Mouse (Mus musculus) stomach, postnatal 0 days (tissue): ENCODE measurements around the gene Col6a2. TPM values are rescaled to one million over a fixed set of nuclear protein-coding genes. Genes with fewer than 3 reads are reported as not detected.

Experiments
- ATAC-seq: fragments of 200-750 bp; cut with Nextera tagmentation; 2 replicates; pipeline ENCODE4 v1.8.0; 2017; ENCODE audit not compliant: low FRiP score, low TSS enrichment
- DNase-seq: peaks from one replicate; pipeline ENCODE4 v3.0.0-alpha.2; 2016; ENCODE audit warnings: low spot score
- H3K27ac ChIP-seq: fragments of 300-500 bp; sonication (generic); replicated peaks from 2 replicates; pipeline ENCODE4 v1.5.1; 2014; ENCODE audit warnings: mild to moderate bottlenecking, control low read depth
- H3K27me3 ChIP-seq: fragments of 300-500 bp; sonication (generic); 2 replicates; pipeline ENCODE4 v1.6.1; 2014; ENCODE audit warnings: low read length; ENCODE audit not compliant: control insufficient read depth, insufficient read depth
- H3K36me3 ChIP-seq: fragments of 300-500 bp; sonication (generic); 2 replicates; pipeline ENCODE4 v1.6.1; 2014; ENCODE audit warnings: low read length, mixed read lengths; ENCODE audit not compliant: control insufficient read depth, insufficient read depth
- H3K4me1 ChIP-seq: fragments of 300-500 bp; sonication (generic); replicated peaks from 2 replicates; pipeline ENCODE4 v1.6.1; 2014; ENCODE audit warnings: antibody characterized with exemption; ENCODE audit not compliant: control insufficient read depth, insufficient read depth
- H3K4me2 ChIP-seq: fragments of 300-500 bp; sonication (generic); replicated peaks from 2 replicates; pipeline ENCODE4 v1.6.1; 2014; ENCODE audit warnings: low read depth, mild to moderate bottlenecking, control low read depth, moderate library complexity
- H3K4me3 ChIP-seq: fragments of 300-500 bp; sonication (generic); 2 replicates; pipeline ENCODE4 v1.5.1; 2014; ENCODE audit warnings: low read depth, low read length, control low read depth
- H3K9ac ChIP-seq: fragments of 300-500 bp; sonication (generic); 2 replicates; pipeline ENCODE4 v1.6.1; 2014; ENCODE audit warnings: mild to moderate bottlenecking, low read length, control low read depth, mixed read lengths
- H3K9me3 ChIP-seq: fragments of 300-500 bp; sonication (generic); 2 replicates; pipeline ENCODE4 v1.6.1; 2016; ENCODE audit warnings: low read length; ENCODE audit not compliant: control insufficient read depth
- CTCF ChIP-seq: IDR thresholded peaks from 2 replicates; pipeline ENCODE4 v1.5.1; 2016; ENCODE audit warnings: antibody characterized with exemption, low read depth, mild to moderate bottlenecking, moderate library complexity
- EP300 ChIP-seq: optimal IDR thresholded peaks from 2 replicates; pipeline ENCODE3; 2016; ENCODE audit warnings: antibody characterized with exemption
- WGBS: fragments of 180-500 bp; shearing (Covaris S2); extraction: QIAGEN DNeasy Blood & Tissue Kit; methylation state at CpG from one replicate; pipeline ENCODE4 v1.1.7; 2014; 5-methylcytosine and 5-hydroxymethylcytosine counted together
- polyA plus RNA-seq: library from polyadenylated mRNA; unstranded; fragments of >200 nt; fragmentation: Nextera tagmentation; extraction: Ambion mirVana; gene quantifications from 2 replicates; pipeline ENCODE4 v1.2.1, GENCODE M21; 2015

Col6a2 gene
- polyA plus RNA-seq, 1 experiment from 2014 or later, result 145 TPM

DNA sequence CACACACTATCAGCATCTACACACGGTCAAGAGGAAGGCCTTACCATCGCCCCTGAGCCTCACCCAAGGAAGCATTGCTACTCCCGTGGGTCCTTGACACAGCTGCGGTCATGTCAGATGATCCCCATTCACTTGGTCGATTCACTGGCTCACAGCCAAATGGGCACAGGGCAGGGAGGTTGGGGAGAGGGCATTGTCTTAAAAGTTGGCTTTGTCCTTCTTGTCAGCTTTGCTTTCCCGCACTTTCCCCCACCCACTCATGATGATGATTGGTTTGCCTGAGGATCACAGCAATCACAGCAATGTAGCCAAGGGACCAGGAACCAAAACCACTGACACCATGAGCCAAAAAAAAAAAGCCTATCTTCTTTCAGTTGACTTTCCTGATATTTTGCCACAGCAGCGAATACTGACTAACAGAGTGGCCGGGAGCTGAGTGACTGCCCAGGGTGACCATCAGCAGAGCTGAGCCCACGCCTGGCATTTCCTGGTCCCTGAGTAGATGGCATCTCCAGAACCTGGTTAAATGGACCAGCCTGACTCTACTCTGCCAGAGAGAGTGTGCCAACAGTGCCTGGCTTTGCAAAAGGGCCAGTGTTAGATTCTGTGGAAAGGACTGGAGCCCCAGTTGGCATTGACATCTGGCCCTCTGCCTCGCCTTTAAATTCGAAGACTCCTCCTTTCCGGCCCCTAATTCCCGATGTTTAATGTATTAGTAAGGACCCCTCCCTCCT is 18.6 kb upstream of the Col6a2 start:
- WGBS, result 81% methylated on average over 13 of the region's 13 CpGs
- no peak for TF ChIP-seq CTCF
- TF ChIP-seq EP300, result no peak
- Histone ChIP-seq H3K4me2 (no peak overlapping the region), H3K27ac (peak overlapping the region; percentile 94), H3K4me1 (no peaks in the 10 kb centered on the region), H3K9ac (no peak overlapping the region), H3K27me3 (no peaks in the 10 kb centered on the region), H3K4me3 (no peak overlapping the region), H3K36me3 (no peaks in the 10 kb centered on the region), H3K9me3 (no peaks in the 10 kb centered on the region)
- DNase-seq, result peak; percentile 9
- ATAC-seq, result no peak

DNA sequence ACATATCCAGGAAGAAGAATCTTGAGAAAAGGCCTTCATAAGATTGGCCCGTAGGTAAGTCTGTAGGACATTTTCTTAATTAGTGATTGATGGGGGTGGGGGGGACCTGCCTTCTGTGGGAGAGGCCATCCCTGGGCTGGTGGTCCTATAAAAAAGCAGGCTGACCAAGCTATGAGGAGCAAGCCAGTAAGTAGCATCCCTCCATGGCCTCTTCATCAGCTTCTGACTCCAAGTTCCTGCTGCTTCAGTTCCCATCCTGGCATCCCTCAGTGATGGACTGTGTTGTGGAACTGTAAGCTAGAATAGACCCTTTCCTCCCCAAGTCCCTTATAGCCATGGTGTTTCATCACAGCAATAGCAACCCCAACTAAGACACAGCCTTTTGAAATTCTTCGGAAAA is 16.5 kb upstream of the Col6a2 start:
- TF ChIP-seq EP300, result no peak
- TF ChIP-seq CTCF, result no peak
- ATAC-seq, result no peak
- Histone ChIP-seq H3K4me3 (no peak overlapping the region), H3K36me3 (no peaks in the 10 kb centered on the region), H3K9me3 (no peaks in the 10 kb centered on the region), H3K9ac (no peak overlapping the region), H3K4me2 (no peak overlapping the region), H3K4me1 (no peaks in the 10 kb centered on the region), H3K27me3 (no peaks in the 10 kb centered on the region), H3K27ac (0 out of 2 replicates have a peak overlapping the region, but pooled peaks have one; percentile 8)
- peak; percentile 2 for DNase-seq
- 88% methylated on average over 2 of the region's 2 CpGs for WGBS

DNA sequence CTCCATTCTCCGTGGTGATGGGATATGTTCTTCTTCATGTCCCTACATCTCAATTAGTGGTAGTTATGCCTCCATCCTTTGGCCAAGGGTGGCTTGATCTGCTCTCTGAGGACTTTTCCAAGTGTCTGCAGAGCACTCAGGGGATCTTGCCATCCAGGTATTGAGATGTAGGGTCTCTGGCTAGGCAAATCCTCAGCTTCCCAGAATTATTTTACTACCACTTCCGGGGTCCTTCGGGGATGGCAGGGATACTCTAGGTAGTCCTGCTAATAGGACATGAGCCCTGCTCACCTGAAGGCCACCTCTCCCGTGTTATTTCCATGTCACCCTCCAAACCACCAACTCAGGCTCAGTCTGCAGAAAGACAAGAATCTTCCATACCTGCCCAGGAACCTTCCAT is 13.2 kb upstream of the Col6a2 start:
- H3K36me3 ChIP-seq, result no peaks in the 10 kb centered on the region
- TF ChIP-seq CTCF (no peak), EP300 (no peak)
- peak overlapping the region; percentile 79 for H3K27ac ChIP-seq
- DNase-seq (peak; percentile 7), ATAC-seq (no peak)
- no peaks in the 10 kb centered on the region for H3K27me3 ChIP-seq
- H3K9me3 ChIP-seq, result no peaks in the 10 kb centered on the region
- no peak overlapping the region for H3K4me3 ChIP-seq
- WGBS, result 86% methylated on average over 4 of the region's 4 CpGs
- no peaks in the 10 kb centered on the region for H3K4me1 ChIP-seq
- no peak overlapping the region for H3K4me2 ChIP-seq
- H3K9ac ChIP-seq, result no peak overlapping the region

DNA sequence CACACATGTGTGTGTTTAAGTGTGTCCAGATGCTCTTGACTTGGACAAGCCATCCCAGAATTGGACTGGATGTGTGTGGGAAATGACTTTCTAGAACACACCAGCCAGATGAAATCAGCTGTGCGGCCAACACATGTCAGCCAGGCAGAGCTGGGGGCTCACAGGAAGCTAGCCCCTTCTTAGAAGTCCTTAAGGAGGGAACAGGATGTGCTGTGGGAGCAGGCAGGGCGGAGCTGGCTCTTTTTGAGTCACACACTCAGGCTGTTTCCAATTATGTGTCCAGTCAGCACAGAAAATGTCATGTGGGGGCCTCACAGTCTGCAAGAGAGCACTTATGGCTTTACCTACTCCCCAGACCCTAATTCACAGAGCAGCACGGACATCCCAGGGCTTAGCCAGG is 12.6 kb upstream of the Col6a2 start:
- TF ChIP-seq CTCF, result no peak
- TF ChIP-seq EP300, result no peak
- 48% methylated on average over 3 of the region's 3 CpGs for WGBS
- Histone ChIP-seq H3K27me3 (no peaks in the 10 kb centered on the region), H3K4me2 (no peak overlapping the region), H3K4me1 (no peaks in the 10 kb centered on the region), H3K27ac (peak overlapping the region; percentile 79), H3K4me3 (no peak overlapping the region), H3K36me3 (no peaks in the 10 kb centered on the region), H3K9ac (no peak overlapping the region), H3K9me3 (no peaks in the 10 kb centered on the region)
- DNase-seq (peak; percentile 20), ATAC-seq (peak; percentile 77; the same call in 1 of the 2 replicates)

DNA sequence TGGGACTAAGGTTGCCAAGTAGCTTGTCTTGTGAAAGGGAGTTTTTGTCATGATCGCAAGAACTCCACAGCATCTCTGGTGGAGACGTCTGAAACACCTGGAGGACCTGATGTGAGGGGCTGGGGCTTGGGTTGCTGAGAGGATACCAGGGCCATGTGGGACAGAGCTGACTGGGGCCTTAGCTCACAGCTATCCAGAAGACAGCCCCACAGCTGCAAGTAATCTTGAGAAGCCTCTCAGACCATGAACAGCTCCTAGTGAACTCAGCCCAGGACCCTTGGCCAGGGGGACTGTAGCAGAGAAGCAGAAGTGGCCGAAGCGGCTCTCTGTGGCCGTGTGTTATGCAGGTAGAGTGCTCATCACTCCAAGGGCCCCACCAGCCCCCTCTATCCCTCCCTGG is 11.2 kb upstream of the Col6a2 start:
- no peaks in the 10 kb centered on the region for H3K36me3 ChIP-seq
- no peaks in the 10 kb centered on the region for H3K4me1 ChIP-seq
- H3K4me2 ChIP-seq, result no peak overlapping the region
- H3K9me3 ChIP-seq, result no peaks in the 10 kb centered on the region
- TF ChIP-seq CTCF (no peak), EP300 (no peak)
- no peak overlapping the region for H3K9ac ChIP-seq
- WGBS, result 60% methylated on average over 5 of the region's 5 CpGs
- ATAC-seq, result peak; percentile 27; the same call in 1 of the 2 replicates
- no peaks in the 10 kb centered on the region for H3K27me3 ChIP-seq
- H3K27ac ChIP-seq, result peak overlapping the region; percentile 81
- H3K4me3 ChIP-seq, result no peak overlapping the region
- DNase-seq, result no peak

DNA sequence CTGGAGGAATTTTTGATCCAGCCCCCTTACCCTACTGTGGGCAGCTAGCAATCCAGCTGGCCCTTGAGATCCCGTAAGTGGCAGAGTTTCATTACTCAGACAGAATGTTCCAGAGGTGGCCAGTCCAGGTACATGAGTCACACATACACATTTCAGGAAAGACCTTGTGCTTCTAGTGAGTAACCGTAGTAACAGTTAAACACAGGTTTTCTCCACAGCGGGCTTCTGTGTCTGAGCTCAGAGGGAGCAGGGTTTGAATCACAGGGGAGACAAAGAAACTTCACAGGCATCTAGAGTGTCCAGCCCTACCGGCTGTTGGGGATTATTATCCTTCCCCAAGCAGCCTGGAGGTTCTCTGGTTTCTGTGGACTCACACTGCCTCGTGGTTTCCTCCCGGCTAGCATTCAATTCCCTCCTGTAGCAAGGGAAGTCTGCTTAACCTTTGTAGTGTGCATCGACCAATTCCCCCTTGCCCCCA is 10.7 kb upstream of the Col6a2 start:
- no peaks in the 10 kb centered on the region for H3K4me1 ChIP-seq
- no peak overlapping the region for H3K9ac ChIP-seq
- WGBS, result 31% methylated on average over 7 of the region's 7 CpGs
- TF ChIP-seq CTCF, result no peak
- TF ChIP-seq EP300, result no peak
- peak; percentile 51; the same call in 1 of the 2 replicates for ATAC-seq
- H3K9me3 ChIP-seq, result no peaks in the 10 kb centered on the region
- no peak overlapping the region for H3K4me3 ChIP-seq
- no peaks in the 10 kb centered on the region for H3K27me3 ChIP-seq
- H3K4me2 ChIP-seq, result no peak overlapping the region
- peak overlapping the region; percentile 81 for H3K27ac ChIP-seq
- no peaks in the 10 kb centered on the region for H3K36me3 ChIP-seq
- DNase-seq, result no peak
